11 mouse cellular contexts compared by ENCODE assay signal in the genomic region with DNA sequence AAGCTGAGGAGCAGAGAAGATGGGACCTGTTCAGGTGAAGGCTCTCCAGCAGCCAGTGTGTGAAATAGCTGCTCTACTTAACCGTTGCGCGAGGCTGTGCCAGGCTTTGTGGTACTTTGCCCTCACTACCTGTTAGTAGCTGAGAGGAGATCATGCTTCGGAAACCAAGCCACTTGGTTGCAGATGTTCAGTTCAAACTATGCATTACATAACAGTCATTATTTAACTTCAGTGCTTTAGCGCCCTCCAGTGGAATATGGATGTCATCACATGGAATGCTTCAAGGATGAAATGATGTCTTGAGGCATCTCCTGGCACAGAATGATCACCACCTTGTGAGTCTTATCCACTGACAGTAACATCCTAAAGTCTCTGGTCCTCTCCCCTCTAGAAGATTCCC. TPM values are rescaled to one million over a fixed set of nuclear protein-coding genes. Genes with fewer than 3 reads are reported as not detected.
DNase-seq lines count a peak whose midpoint lies in the region; ATAC-seq and TF ChIP-seq lines count a peak whose summit lies in the region.
"Had no signal": no experiment of that assay in that cellular context is flagged by ENCODE, and none has a peak within 500 bp of the region (broad histone marks: within the 10 kb centered on the region; RNA-seq: fewer than 3 reads in every experiment).

No protein-coding gene starts in this region.

- no peak overlapping the region for H3K4me2 ChIP-seq in CH12.LX (ENCODE audit: insufficient read depth, low read depth, poor library complexity, severe bottlenecking)
- no peak overlapping the region for H3K4me2 ChIP-seq in intestine, embryonic 15.5 days (replicated peaks)

- in situ Hi-C loops in CH12.LX (cut with MboI; ENCODE audit: low pct_ligation_motif_present, low pct_unique_long_range_greater_than_20kb, low sequenced_read_pairs): no loop called here

- dilution Hi-C loops in CH12.LX (cut with MboI; ENCODE audit: extremely low pct_ligation_motif_present, extremely low pct_unique_long_range_greater_than_20kb, low sequenced_read_pairs): no loop called here

- no peak overlapping the region for H3K4me3 ChIP-seq in CH12.LX (replicated peaks in 1 of 3; ENCODE audit: low read depth in 2 of 3, low read length in 2 of 3, poor library complexity in 1 of 3)
- H3K4me3 ChIP-seq in intestine, embryonic 15.5 days (replicated peaks): no peak overlapping the region
- no peak overlapping the region for H3K4me3 ChIP-seq in limb, embryonic 10.5 days

- TF ChIP-seq RAD21 in CH12.LX (IDR thresholded peaks at IDR 0.05; ENCODE audit: low read depth, low read length): peak; percentile 49

- DNase-seq in gastrocnemius, adult 18-20 months (ENCODE audit: low spot score): peak; percentile 3
- no peak for DNase-seq in gastrocnemius, adult 8-10 months (ENCODE audit: low spot score in 2 of 2)
- DNase-seq in CH12.LX (ENCODE audit: extremely low read depth): peak; percentile 32
- DNase-seq in c-Kit-positive CD71-positive TER-119-negative erythroid progenitor cells, embryonic 14.5 days (ENCODE audit: low read depth): peak; percentile 8
- peak; percentile 33 for DNase-seq in limb, embryonic 10.5 days (ENCODE audit: low spot score)
- DNase-seq in right cerebral cortex, postnatal 4 days: peak; percentile 7
- DNase-seq in gastrocnemius, postnatal 10 days: no peak

- no peaks in the 10 kb centered on the region for H3K36me3 ChIP-seq in CH12.LX (replicated peaks in 1 of 2; ENCODE audit: control insufficient read depth in 1 of 2, insufficient read depth in 1 of 2, low read length in 1 of 2)
- no peaks in the 10 kb centered on the region for H3K36me3 ChIP-seq in intestine, embryonic 15.5 days
- no peaks in the 10 kb centered on the region for H3K36me3 ChIP-seq in limb, embryonic 10.5 days

- H3K79me2 ChIP-seq in CH12.LX (replicated peaks; ENCODE audit: control insufficient read depth, extremely low read depth, insufficient read depth, poor library complexity, severe bottlenecking): no peaks in the 10 kb centered on the region

- no peaks in the 10 kb centered on the region for H3K9me3 ChIP-seq in CH12.LX (replicated peaks; ENCODE audit: low read length)
- no peaks in the 10 kb centered on the region for H3K9me3 ChIP-seq in intestine, embryonic 15.5 days
- no peaks in the 10 kb centered on the region for H3K9me3 ChIP-seq in limb, embryonic 10.5 days (replicated peaks)

- 0 out of 2 replicates have a peak, but pooled peaks have one; percentile 19 for ATAC-seq in intestine, embryonic 15.5 days

- peaks cover 6% of the 10 kb centered on the region for H3K27me3 ChIP-seq in CH12.LX (replicated peaks)
- no peaks in the 10 kb centered on the region for H3K27me3 ChIP-seq in intestine, embryonic 15.5 days (replicated peaks)
- peaks cover 29% of the 10 kb centered on the region for H3K27me3 ChIP-seq in limb, embryonic 10.5 days (ENCODE audit: low read depth, poor library complexity, severe bottlenecking)

- H3K9ac ChIP-seq in CH12.LX (ENCODE audit: insufficient read depth, low read depth): no peak overlapping the region
- H3K9ac ChIP-seq in intestine, embryonic 15.5 days: no peak overlapping the region

- H3K4me1 ChIP-seq in CH12.LX (ENCODE audit: control insufficient read depth in 1 of 2, insufficient read depth in 2 of 2): 0 out of 4 replicates have a peak, but pooled peaks cover 0 to 3% of the 10 kb centered on the region in 2 experiments
- no peaks in the 10 kb centered on the region for H3K4me1 ChIP-seq in intestine, embryonic 15.5 days (replicated peaks)
- no peaks in the 10 kb centered on the region for H3K4me1 ChIP-seq in limb, embryonic 10.5 days

- H3K27ac ChIP-seq in CH12.LX (ENCODE audit: insufficient read depth, low read depth): no peak overlapping the region
- H3K27ac ChIP-seq in intestine, embryonic 15.5 days: no peak overlapping the region
- no peak overlapping the region for H3K27ac ChIP-seq in limb, embryonic 10.5 days

- peak; percentile 72 to 91 for TF ChIP-seq CTCF in CH12.LX (conservative IDR thresholded peaks at IDR 0.05 in 1 of 2, IDR thresholded peaks at IDR 0.05 in 1 of 2; ENCODE audit: low read depth in 2 of 2, low read length in 2 of 2)

- TF ChIP-seq POLR2A in CH12.LX (IDR thresholded peaks at IDR 0.05; ENCODE audit: low read depth, low read length): no peak

- 35% methylated on average over 5 of the region's 5 CpGs for WGBS in intestine, embryonic 15.5 days
- WGBS in limb, embryonic 10.5 days: 30% methylated on average over 5 of the region's 5 CpGs

- TF ChIP-seq EP300 in CH12.LX (IDR thresholded peaks at IDR 0.05; ENCODE audit: low read length): no peak

TF ChIP-seq in CH12.LX, 34 proteins besides CTCF, POLR2A, EP300 and RAD21:
- TF ChIP-seq JUN (IDR thresholded peaks at IDR 0.05; ENCODE audit: insufficient read depth, low read depth, low read length) (no peak), ZKSCAN1 (IDR thresholded peaks at IDR 0.05; ENCODE audit: borderline replicate concordance, low read depth, low read length) (no peak), BHLHE40 (IDR thresholded peaks at IDR 0.05; ENCODE audit: low read depth, low read length) (no peak), NELFE (IDR thresholded peaks at IDR 0.05; ENCODE audit: low read depth, low read length) (no peak), KAT2A (IDR thresholded peaks at IDR 0.05; ENCODE audit: insufficient replicate concordance, low read length) (no peak), UBTF (IDR thresholded peaks at IDR 0.05; ENCODE audit: low read depth, low read length) (no peak), IRF4 (IDR thresholded peaks at IDR 0.05; ENCODE audit: low read depth, low read length) (no peak), SMC3 (IDR thresholded peaks at IDR 0.05; ENCODE audit: low read depth, low read length) (no peak; the same call in 1 of the 2 replicates), MYC (IDR thresholded peaks at IDR 0.05; ENCODE audit: low read depth, low read length) (no peak), JUND (conservative IDR thresholded peaks at IDR 0.05; ENCODE audit: low read depth, low read length) (no peak), CHD2 (IDR thresholded peaks at IDR 0.05; ENCODE audit: low read length) (no peak), TBP (conservative IDR thresholded peaks at IDR 0.05; ENCODE audit: low read depth, low read length) (no peak), RCOR1 (conservative IDR thresholded peaks at IDR 0.05; ENCODE audit: low read depth, low read length) (no peak)

RNA-seq across cellular contexts. Expression of gene Pax1, which starts 56.5 kb away (rescaled TPM):
- not detected for total RNA-seq in gastrocnemius, adult 18-20 months (2021)
- total RNA-seq in gastrocnemius, adult 8-10 months (2022): not detected
- total RNA-seq in CH12.LX (2012; rRNA removed): not detected in 2 replicates
- total RNA-seq in CH12.LX (2014; rRNA removed): not detected in 2 replicates
- not detected in 2 replicates for polyA plus RNA-seq in CH12.LX (2012; ENCODE audit: insufficient read length, low read depth)
- 0.10 TPM in 1 of 2 replicates, not detected in the other for polyA plus RNA-seq in intestine, embryonic 15.5 days (2015; fragmentation: Nextera tagmentation; extraction: Ambion mirVana)
- 2.5 and 10.8 TPM in 2 replicates for polyA plus RNA-seq in limb, embryonic 10.5 days (2016; fragmentation: Nextera tagmentation; extraction: Ambion mirVana)
- total RNA-seq in gastrocnemius, postnatal 10 days (2021): under 1 TPM; 0.16 to 0.38 TPM
- total RNA-seq: adrenal gland, postnatal 36 days; left cerebral cortex, postnatal 36 days had no signal
- polyA plus RNA-seq: stomach, embryonic 14.5 days had no signal

Comparison
In these comparisons a context has a peak if more than half of its experiments do, and no peak if none do; other contexts are left out.
1. DNase-seq: peak in gastrocnemius, adult 18-20 months (single experiment), CH12.LX (single experiment), c-Kit-positive CD71-positive TER-119-negative erythroid progenitor cells, embryonic 14.5 days (single experiment), limb, embryonic 10.5 days (single experiment) and right cerebral cortex, postnatal 4 days (single experiment); none in gastrocnemius, adult 8-10 months (0 of 2) and gastrocnemius, postnatal 10 days (single experiment).